Comparison of ENCODE assay signal across 8 mouse cellular contexts in the genomic region with DNA sequence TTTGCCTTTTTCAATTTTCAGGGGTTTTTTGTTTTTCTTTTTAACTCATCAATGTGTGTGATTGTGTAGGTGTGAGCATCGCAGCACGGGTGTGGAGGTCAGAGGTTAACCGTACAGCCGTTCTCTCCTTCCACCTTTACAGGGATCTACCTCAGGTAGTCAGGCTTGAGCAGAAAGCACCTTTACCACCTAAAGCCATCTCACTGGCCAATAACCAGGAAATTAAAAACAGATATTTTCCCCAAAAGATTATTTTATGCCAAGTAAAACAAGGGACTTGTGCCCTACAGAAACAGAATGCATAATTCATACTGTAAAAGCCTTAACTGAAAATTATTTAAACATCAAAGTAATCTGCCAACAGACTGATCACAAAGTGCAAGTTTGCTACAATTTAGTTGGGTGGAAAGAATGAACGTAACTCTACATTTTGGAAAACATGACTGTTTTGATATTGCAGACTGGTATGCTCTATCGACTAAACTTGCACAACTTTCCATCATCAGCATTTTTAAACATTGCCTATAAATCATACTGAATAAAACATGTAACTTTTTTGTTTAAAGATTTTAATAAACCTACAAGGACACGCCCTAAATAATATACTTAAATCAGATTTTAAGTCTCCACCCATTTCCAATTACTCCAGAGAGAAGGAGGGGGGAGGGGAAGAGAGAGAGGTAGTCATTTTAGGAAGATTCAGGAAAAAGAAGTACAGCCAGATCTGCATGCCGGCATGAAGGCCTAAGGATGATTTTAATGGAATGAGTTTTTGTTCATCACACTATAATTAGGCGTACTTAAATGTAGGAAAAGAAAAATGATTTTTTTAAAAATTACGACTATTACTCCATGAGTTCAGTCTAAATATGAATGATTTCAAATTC. TPM values are rescaled to one million over a fixed set of nuclear protein-coding genes. Genes with fewer than 3 reads are reported as not detected.
A peak's percentile ranks its signal among the peaks of the same experiment; 100 is the strongest.
DNase-seq lines count a peak whose midpoint lies in the region; ATAC-seq and TF ChIP-seq lines count a peak whose summit lies in the region.

No protein-coding gene starts in this region.

- no peaks in the 10 kb centered on the region for H3K27me3 ChIP-seq in heart, embryonic 10.5 days (ENCODE audit: insufficient read depth, poor library complexity, severe bottlenecking)
- H3K27me3 ChIP-seq in forebrain, embryonic 15.5 days: no peaks in the 10 kb centered on the region
- no peaks in the 10 kb centered on the region for H3K27me3 ChIP-seq in liver, embryonic 13.5 days
- H3K27me3 ChIP-seq in stomach, postnatal 0 days (ENCODE audit: control insufficient read depth, insufficient read depth, low read length): no peaks in the 10 kb centered on the region

- H3K27ac ChIP-seq in heart, embryonic 10.5 days: peak overlapping the region; percentile 98
- H3K27ac ChIP-seq in forebrain, embryonic 15.5 days (replicated peaks): peak overlapping the region; percentile 94
- H3K27ac ChIP-seq in liver, embryonic 13.5 days: peak overlapping the region; percentile 94
- H3K27ac ChIP-seq in stomach, postnatal 0 days (replicated peaks): no peak overlapping the region

- no peak for TF ChIP-seq EP300 in stomach, postnatal 0 days (optimal IDR thresholded peaks at IDR 0.05)

- no peaks in the 10 kb centered on the region for H3K9me3 ChIP-seq in heart, embryonic 10.5 days
- no peaks in the 10 kb centered on the region for H3K9me3 ChIP-seq in forebrain, embryonic 15.5 days
- no peaks in the 10 kb centered on the region for H3K9me3 ChIP-seq in liver, embryonic 13.5 days (replicated peaks)
- no peaks in the 10 kb centered on the region for H3K9me3 ChIP-seq in stomach, postnatal 0 days (ENCODE audit: control insufficient read depth, low read length)

- ATAC-seq in forebrain, embryonic 15.5 days (replicated peaks): no peak
- ATAC-seq in liver, embryonic 13.5 days (ENCODE audit: low read depth): no peak
- no peak for ATAC-seq in stomach, postnatal 0 days (ENCODE audit: low FRiP score, low TSS enrichment)

- intact Hi-C loops in heart, postnatal 36 days (cut with DNase I): no loop called here

- 8% methylated on average over 10 of the region's 10 CpGs for WGBS in heart, embryonic 10.5 days
- 18% methylated on average over 10 of the region's 10 CpGs for WGBS in forebrain, embryonic 15.5 days
- WGBS in liver, embryonic 13.5 days (ENCODE audit: insufficient replicate concordance): 13% methylated on average over 10 of the region's 10 CpGs
- WGBS in stomach, postnatal 0 days: 7% methylated on average over 10 of the region's 10 CpGs

- peak overlapping the region; percentile 92 for H3K4me3 ChIP-seq in heart, embryonic 10.5 days
- peak overlapping the region; percentile 81 for H3K4me3 ChIP-seq in forebrain, embryonic 15.5 days
- peak overlapping the region; percentile 90 for H3K4me3 ChIP-seq in liver, embryonic 13.5 days (replicated peaks)
- H3K4me3 ChIP-seq in stomach, postnatal 0 days (ENCODE audit: low read depth, low read length): peak overlapping the region; percentile 78

- TF ChIP-seq CTCF in stomach, postnatal 0 days (IDR thresholded peaks at IDR 0.05; ENCODE audit: low read depth): no peak

- no peak for DNase-seq in heart, embryonic 10.5 days (ENCODE audit: low spot score)
- no peak for DNase-seq in heart, postnatal 36 days
- peak; percentile 36 for DNase-seq in MEL-GATA-1-ER (ENCODE audit: extremely low read depth, low read depth)
- DNase-seq in liver, embryonic 13.5 days: no peak
- DNase-seq in stomach, postnatal 0 days (ENCODE audit: low spot score): no peak
- no peak for DNase-seq in gastrocnemius, postnatal 4 days (ENCODE audit: low spot score in 2 of 2)
- no peak for DNase-seq in layer of hippocampus, adult 9-10 months (ENCODE audit: low spot score)

- no peaks in the 10 kb centered on the region for H3K36me3 ChIP-seq in heart, embryonic 10.5 days
- H3K36me3 ChIP-seq in forebrain, embryonic 15.5 days: no peaks in the 10 kb centered on the region
- no peaks in the 10 kb centered on the region for H3K36me3 ChIP-seq in liver, embryonic 13.5 days
- H3K36me3 ChIP-seq in stomach, postnatal 0 days (ENCODE audit: control insufficient read depth, insufficient read depth, low read length): no peaks in the 10 kb centered on the region

- peak overlapping the region; percentile 51 for H3K4me2 ChIP-seq in forebrain, embryonic 15.5 days (replicated peaks)
- peak overlapping the region; percentile 78 for H3K4me2 ChIP-seq in liver, embryonic 13.5 days
- peak overlapping the region; percentile 55 for H3K4me2 ChIP-seq in stomach, postnatal 0 days (replicated peaks; ENCODE audit: low read depth)

- peaks cover 44% of the 10 kb centered on the region for H3K4me1 ChIP-seq in heart, embryonic 10.5 days
- peaks cover 39% of the 10 kb centered on the region for H3K4me1 ChIP-seq in forebrain, embryonic 15.5 days
- peaks cover 69% of the 10 kb centered on the region for H3K4me1 ChIP-seq in liver, embryonic 13.5 days (replicated peaks)
- H3K4me1 ChIP-seq in stomach, postnatal 0 days (replicated peaks; ENCODE audit: control insufficient read depth, insufficient read depth): no peaks in the 10 kb centered on the region

- H3K9ac ChIP-seq in forebrain, embryonic 15.5 days (replicated peaks): peak overlapping the region; percentile 79
- H3K9ac ChIP-seq in liver, embryonic 13.5 days: peak overlapping the region; percentile 95
- H3K9ac ChIP-seq in stomach, postnatal 0 days (ENCODE audit: low read length): peak overlapping the region; percentile 92

RNA-seq across cellular contexts. Expression of gene 4921524J17Rik, which starts 1.1 kb away (rescaled TPM):
- 61.0 and 64.9 TPM in 2 replicates for polyA plus RNA-seq in heart, embryonic 10.5 days (2016; fragmentation: Nextera tagmentation; extraction: Ambion mirVana)
- total RNA-seq in heart, postnatal 36 days (2021): 10 to 100 TPM; 19.7 to 20.9 TPM
- 69.3 and 74.7 TPM in 2 replicates for polyA plus RNA-seq in forebrain, embryonic 15.5 days (2015; fragmentation: Nextera tagmentation; extraction: Ambion mirVana)
- polyA plus RNA-seq in liver, embryonic 13.5 days (2015; fragmentation: Nextera tagmentation; extraction: Ambion mirVana): 21.4 and 26.1 TPM in 2 replicates
- polyA plus RNA-seq in stomach, postnatal 0 days (2015; fragmentation: Nextera tagmentation; extraction: Ambion mirVana): 24.9 and 29.0 TPM in 2 replicates
- total RNA-seq in gastrocnemius, postnatal 4 days (2021): 10 to 100 TPM; 23.1 to 24.9 TPM

RNA-seq across cellular contexts. Expression of gene Mylk3, which starts 45.4 kb away (rescaled TPM):
- 131 and 248 TPM in 2 replicates for polyA plus RNA-seq in heart, embryonic 10.5 days (2016; fragmentation: Nextera tagmentation; extraction: Ambion mirVana)
- total RNA-seq in heart, postnatal 36 days (2021): 100 to 1,000 TPM; 418 to 460 TPM
- polyA plus RNA-seq in forebrain, embryonic 15.5 days (2015; fragmentation: Nextera tagmentation; extraction: Ambion mirVana): 0.23 and 0.51 TPM in 2 replicates
- polyA plus RNA-seq in liver, embryonic 13.5 days (2015; fragmentation: Nextera tagmentation; extraction: Ambion mirVana): 44.7 and 45.8 TPM in 2 replicates
- 0.10 and 0.13 TPM in 2 replicates for polyA plus RNA-seq in stomach, postnatal 0 days (2015; fragmentation: Nextera tagmentation; extraction: Ambion mirVana)
- total RNA-seq in gastrocnemius, postnatal 4 days (2021): 1 to 10 TPM; 3.7 to 4.4 TPM

Comparison
In these comparisons a context has a peak if more than half of its experiments do, and no peak if none do; other contexts are left out.
1. RNA of gene Mylk3, which starts 45.4 kb away (polyA plus RNA-seq): 131 to 248 TPM in heart, embryonic 10.5 days and 44.7 to 45.8 TPM in liver, embryonic 13.5 days; 0.23 to 0.51 TPM in forebrain, embryonic 15.5 days and 0.10 to 0.13 TPM in stomach, postnatal 0 days; every median in the first group is over 10 times any median in the second.
2. Peak in every context shown above with its lines, with median percentiles within 50 percentile points of each other: H3K4me3 ChIP-seq, H3K4me2 ChIP-seq and H3K9ac ChIP-seq.